Mouse (Mus musculus) urinary bladder, adult 2 months (tissue): Measurements from ENCODE around the gene Plekhm2. TPM values are rescaled to one million over a fixed set of nuclear protein-coding genes. Genes with fewer than 3 reads are reported as not detected.
A peak's percentile ranks its signal among the peaks of the same experiment; 100 is the strongest.

ENCODE experiments used
- DNase-seq: peaks from one replicate; pipeline ENCODE4 v3.0.0; 2022; ENCODE audit warnings: low spot score
- polyA plus RNA-seq: library from polyadenylated mRNA; depleted of rRNA; stranded (reverse); fragments of >200 nt; gene quantifications from 2 replicates; pipeline ENCODE4 v1.2.3, GENCODE M21; 2012; rRNA removed

Gene Plekhm2
- 31.5 and 32.0 TPM in 2 replicates for polyA plus RNA-seq

GRCm38 (mm10) chr4:141664799-141665198 is at the start of gene Plekhm2:
Plekhm2 (minus strand) TSS chr4:141664899.
- DNase-seq, result no peak

- DNase-seq, result no peak
Measured at GRCm38 (mm10) chr4:141713598-141714142, 49.0 kb upstream of the Plekhm2 start.

GRCm38 (mm10) chr4:141711250-141711649 is 46.6 kb upstream of the Plekhm2 start:
- DNase-seq, result no peak

GRCm38 (mm10) chr4:141708971-141709370 is 44.3 kb upstream of the Plekhm2 start:
- DNase-seq, result no peak

- DNase-seq, result no peak
Measured at GRCm38 (mm10) chr4:141708005-141708404, 43.3 kb upstream of the Plekhm2 start.

- DNase-seq, result no peak
Measured at GRCm38 (mm10) chr4:141705331-141705730, 40.6 kb upstream of the Plekhm2 start.

GRCm38 (mm10) chr4:141704625-141705024 is 39.9 kb upstream of the Plekhm2 start:
- DNase-seq, result no peak

- DNase-seq, result no peak
Measured at GRCm38 (mm10) chr4:141694719-141695118, 30.0 kb upstream of the Plekhm2 start.

GRCm38 (mm10) chr4:141688505-141688904 is 23.8 kb upstream of the Plekhm2 start:
- DNase-seq, result no peak

GRCm38 (mm10) chr4:141686525-141686924 is 21.8 kb upstream of the Plekhm2 start:
- DNase-seq, result no peak

GRCm38 (mm10) chr4:141686093-141686492 is 21.4 kb upstream of the Plekhm2 start:
- DNase-seq, result no peak

- DNase-seq, result no peak
Measured at GRCm38 (mm10) chr4:141685499-141685898, 20.8 kb upstream of the Plekhm2 start, which contains the start of gene Rsc1a1. Rsc1a1 (minus strand) TSS chr4:141685599.

GRCm38 (mm10) chr4:141682706-141683230 is 18.1 kb upstream of the Plekhm2 start:
- no peak for DNase-seq

GRCm38 (mm10) chr4:141681767-141682166 is 17.1 kb upstream of the Plekhm2 start:
- DNase-seq, result no peak

GRCm38 (mm10) chr4:141680892-141681291 is 16.2 kb upstream of the Plekhm2 start:
- DNase-seq, result no peak

- no peak for DNase-seq
Measured at GRCm38 (mm10) chr4:141679016-141679415, 14.3 kb upstream of the Plekhm2 start.

GRCm38 (mm10) chr4:141676462-141676979 is 11.8 kb upstream of the Plekhm2 start:
- DNase-seq, result no peak

- no peak for DNase-seq
Measured at GRCm38 (mm10) chr4:141672325-141672724, 7.6 kb upstream of the Plekhm2 start.

- no peak for DNase-seq
Measured at GRCm38 (mm10) chr4:141671389-141671788, 6.7 kb upstream of the Plekhm2 start.

- no peak for DNase-seq
Measured at GRCm38 (mm10) chr4:141669898-141670712, 5.4 kb upstream of the Plekhm2 start.

- peak; percentile 70 for DNase-seq
Measured at GRCm38 (mm10) chr4:141664011-141664745, 521 bp downstream of the Plekhm2 start.
